Mouse (Mus musculus): ENCODE data around the gene Yars. TPM values are rescaled to one million over a fixed set of nuclear protein-coding genes. Genes with fewer than 3 reads are reported as not detected.
A peak's percentile ranks its signal among the peaks of the same experiment; 100 is the strongest.

Gene Yars
- total and polyA plus RNA-seq, 2 experiments from 2014 or later: 97.7 to 120 TPM

- Histone ChIP-seq H3K4me3 (ENCODE audit: low read depth, low read length) (peak overlapping the region; percentile 32), H3K27me3 (ENCODE audit: insufficient read depth, low read length) (no peaks in the 10 kb centered on the region; the same call in 1 of the 2 replicates), H3K9me3 (ENCODE audit: low read length) (no peaks in the 10 kb centered on the region), H3K4me1 (ENCODE audit: insufficient read depth) (peaks cover 9% of the 10 kb centered on the region; the same call in 1 of the 2 replicates), H3K4me2 (ENCODE audit: low read depth) (peak overlapping the region; percentile 49), H3K9ac (peak overlapping the region; percentile 29), H3K27ac (ENCODE audit: low read depth, low read length) (no peak overlapping the region), H3K36me3 (ENCODE audit: insufficient read depth) (peaks cover 14% of the 10 kb centered on the region; the same call in 1 of the 2 replicates)
- WGBS: 10% methylated on average over 22 of the region's 22 CpGs
- TF ChIP-seq CTCF (IDR thresholded peaks at IDR 0.05; ENCODE audit: low read depth): no peak
- 0 out of 2 replicates have a peak, but pooled peaks have one; percentile 14 for ATAC-seq
- no peak for DNase-seq
Measured at GRCm38 (mm10) chr4:129227170-129227984, 37.8 kb downstream of the Yars start.

GRCm38 (mm10) chr4:129227985-129228381 is 38.4 kb downstream of the Yars start:
- Histone ChIP-seq H3K36me3 (ENCODE audit: insufficient read depth) (peaks cover 10% of the 10 kb centered on the region; the same call in 1 of the 2 replicates), H3K4me3 (ENCODE audit: low read depth, low read length) (peak overlapping the region; percentile 32), H3K9me3 (ENCODE audit: low read length) (no peaks in the 10 kb centered on the region), H3K4me1 (ENCODE audit: insufficient read depth) (peaks cover 9% of the 10 kb centered on the region; the same call in 1 of the 2 replicates), H3K9ac (0 out of 2 replicates have a peak overlapping the region, but pooled peaks have one; percentile 29), H3K4me2 (ENCODE audit: low read depth) (peak overlapping the region; percentile 49), H3K27me3 (ENCODE audit: insufficient read depth, low read length) (no peaks in the 10 kb centered on the region; the same call in 1 of the 2 replicates), H3K27ac (ENCODE audit: low read depth, low read length) (no peak overlapping the region)
- DNase-seq (no peak), ATAC-seq (no peak)
- WGBS: 10% methylated on average over 8 of the region's 8 CpGs
- no peak for TF ChIP-seq CTCF (IDR thresholded peaks at IDR 0.05; ENCODE audit: low read depth)

GRCm38 (mm10) chr4:129230926-129231325 is 41.4 kb downstream of the Yars start:
- H3K27me3 ChIP-seq (ENCODE audit: insufficient read depth, low read length): no peaks in the 10 kb centered on the region
- ATAC-seq (no peak), DNase-seq (no peak)
- 61% methylated on average over 8 of the region's 8 CpGs for WGBS
- H3K4me3 ChIP-seq (ENCODE audit: low read depth, low read length): no peak overlapping the region
- TF ChIP-seq CTCF (IDR thresholded peaks at IDR 0.05; ENCODE audit: low read depth): no peak
- no peaks in the 10 kb centered on the region for H3K36me3 ChIP-seq (ENCODE audit: insufficient read depth)
- no peaks in the 10 kb centered on the region for H3K9me3 ChIP-seq (ENCODE audit: low read length)
- H3K27ac ChIP-seq (ENCODE audit: low read depth, low read length): no peak overlapping the region
- peaks cover 9% of the 10 kb centered on the region; the same call in 1 of the 2 replicates for H3K4me1 ChIP-seq (ENCODE audit: insufficient read depth)
- no peak overlapping the region for H3K4me2 ChIP-seq (ENCODE audit: low read depth)
- no peak overlapping the region for H3K9ac ChIP-seq

- TF ChIP-seq CTCF (IDR thresholded peaks at IDR 0.05; ENCODE audit: low read depth): no peak
- H3K27me3 ChIP-seq (ENCODE audit: insufficient read depth, low read length): no peaks in the 10 kb centered on the region
- no peaks in the 10 kb centered on the region for H3K9me3 ChIP-seq (ENCODE audit: low read length)
- no peak overlapping the region for H3K27ac ChIP-seq (ENCODE audit: low read depth, low read length)
- H3K4me3 ChIP-seq (ENCODE audit: low read depth, low read length): no peak overlapping the region
- no peaks in the 10 kb centered on the region for H3K36me3 ChIP-seq (ENCODE audit: insufficient read depth)
- ATAC-seq (no peak), DNase-seq (no peak)
- H3K4me2 ChIP-seq (ENCODE audit: low read depth): no peak overlapping the region
- H3K9ac ChIP-seq: no peak overlapping the region
- peaks cover 5% of the 10 kb centered on the region; the same call in 1 of the 2 replicates for H3K4me1 ChIP-seq (ENCODE audit: insufficient read depth)
- 77% methylated on average over 12 of the region's 12 CpGs for WGBS
Measured at GRCm38 (mm10) chr4:129231594-129232450, 42.3 kb downstream of the Yars start.

GRCm38 (mm10) chr4:129232561-129233360 is 43.2 kb downstream of the Yars start:
- H3K9me3 ChIP-seq (ENCODE audit: low read length): no peaks in the 10 kb centered on the region
- no peak overlapping the region for H3K27ac ChIP-seq (ENCODE audit: low read depth, low read length)
- H3K36me3 ChIP-seq (ENCODE audit: insufficient read depth): no peaks in the 10 kb centered on the region
- H3K9ac ChIP-seq: no peak overlapping the region
- 90% methylated on average over 9 of the region's 9 CpGs for WGBS
- H3K27me3 ChIP-seq (ENCODE audit: insufficient read depth, low read length): no peaks in the 10 kb centered on the region
- no peaks in the 10 kb centered on the region; the same call in 1 of the 2 replicates for H3K4me1 ChIP-seq (ENCODE audit: insufficient read depth)
- no peak overlapping the region for H3K4me2 ChIP-seq (ENCODE audit: low read depth)
- DNase-seq (no peak), ATAC-seq (no peak)
- no peak for TF ChIP-seq CTCF (IDR thresholded peaks at IDR 0.05; ENCODE audit: low read depth)
- no peak overlapping the region for H3K4me3 ChIP-seq (ENCODE audit: low read depth, low read length)

GRCm38 (mm10) chr4:129234488-129234887 is 44.9 kb downstream of the Yars start:
- Histone ChIP-seq H3K4me3 (ENCODE audit: low read depth, low read length) (no peak overlapping the region), H3K36me3 (ENCODE audit: insufficient read depth) (no peaks in the 10 kb centered on the region), H3K9me3 (ENCODE audit: low read length) (no peaks in the 10 kb centered on the region), H3K27me3 (ENCODE audit: insufficient read depth, low read length) (no peaks in the 10 kb centered on the region), H3K4me2 (ENCODE audit: low read depth) (no peak overlapping the region), H3K4me1 (ENCODE audit: insufficient read depth) (no peaks in the 10 kb centered on the region; the same call in 1 of the 2 replicates), H3K9ac (no peak overlapping the region), H3K27ac (ENCODE audit: low read depth, low read length) (no peak overlapping the region)
- ATAC-seq: no peak
- WGBS: 87% methylated on average over 7 of the region's 7 CpGs
- TF ChIP-seq CTCF (IDR thresholded peaks at IDR 0.05; ENCODE audit: low read depth): no peak
- no peak for DNase-seq

All from forebrain, postnatal 0 days (tissue).